Mouse (Mus musculus) bone marrow macrophage, adult 2 months (primary cell): Measurements from ENCODE around the gene Mael.

Experiments
- CTCF ChIP-seq: IDR thresholded peaks from 2 replicates; pipeline ENCODE4 v1.5.1; 2012; ENCODE audit warnings: low read depth, mild to moderate bottlenecking, low read length, moderate library complexity
- POLR2A ChIP-seq: IDR thresholded peaks from 2 replicates; pipeline ENCODE4 v1.6.1; 2012; ENCODE audit warnings: mild to moderate bottlenecking, low read depth, low read length, borderline replicate concordance

- TF ChIP-seq POLR2A (no peak), CTCF (no peak)
Measured at GRCm38 (mm10) chr1:166170852-166171251, 67.7 kb downstream of the Mael start.
